Mouse (Mus musculus) cerebral cortex, adult 2 months (tissue): Measurements from ENCODE around the gene Srsf10.

Experiments used
- WGBS: fragments of 180-500 bp; shearing (Covaris S2); methylation state at CpG from one replicate; pipeline ENCODE4 v1.1.7; 2018; 5-methylcytosine and 5-hydroxymethylcytosine counted together

Gene Srsf10

GRCm38 (mm10) chr4:135918635-135919279, 63.2 kb downstream of the Srsf10 start:
- 80% methylated on average over 13 of the region's 13 CpGs for WGBS

GRCm38 (mm10) chr4:135919280-135919639, 63.7 kb downstream of the Srsf10 start:
- 90% methylated on average over 3 of the region's 3 CpGs for WGBS
